Mouse (Mus musculus) liver, embryonic 12.5 days (tissue): ENCODE measurements around the gene Gm28576. TPM values are rescaled to one million over a fixed set of nuclear protein-coding genes. Genes with fewer than 3 reads are reported as not detected.
"Not testable (repeated sequence)": the region's sequence is repeated elsewhere in the genome, so short reads cannot be mapped to it uniquely, and the experiment has no call there.

ENCODE experiments used
- ATAC-seq: fragments of 200-750 bp; cut with Nextera tagmentation; 2 replicates; pipeline ENCODE4 v1.8.0; 2017; ENCODE audit warnings: moderate number of reproducible peaks, mild to moderate bottlenecking, moderate library complexity
- H3K27ac ChIP-seq: fragments of 300-500 bp; sonication (generic); 2 replicates; pipeline ENCODE4 v1.5.1; 2016; ENCODE audit warnings: mild to moderate bottlenecking
- H3K27me3 ChIP-seq: fragments of 300-500 bp; sonication (generic); replicated peaks from 2 replicates; pipeline ENCODE4 v1.6.1; 2016; ENCODE audit warnings: mild to moderate bottlenecking, moderate library complexity
- H3K36me3 ChIP-seq: fragments of 300-500 bp; sonication (generic); 2 replicates; pipeline ENCODE4 v1.6.1; 2016; ENCODE audit warnings: mild to moderate bottlenecking, moderate library complexity
- H3K4me1 ChIP-seq: fragments of 300-500 bp; sonication (generic); 2 replicates; pipeline ENCODE4 v1.6.1; 2016
- H3K4me2 ChIP-seq: fragments of 300-500 bp; sonication (generic); 2 replicates; pipeline ENCODE4 v1.6.1; 2016; ENCODE audit warnings: mild to moderate bottlenecking, moderate library complexity
- H3K4me3 ChIP-seq: fragments of 300-500 bp; sonication (generic); 2 replicates; pipeline ENCODE4 v1.5.1; 2016; ENCODE audit warnings: mild to moderate bottlenecking, moderate library complexity
- H3K9ac ChIP-seq: fragments of 300-500 bp; sonication (generic); 2 replicates; pipeline ENCODE4 v1.6.1; 2016; ENCODE audit warnings: mild to moderate bottlenecking, moderate library complexity
- H3K9me3 ChIP-seq: fragments of 300-500 bp; sonication (generic); replicated peaks from 2 replicates; pipeline ENCODE4 v1.6.1; 2016; ENCODE audit warnings: mild to moderate bottlenecking, moderate library complexity
- WGBS: fragments of 180-500 bp; shearing (Covaris S2); methylation state at CpG from one replicate; pipeline ENCODE4 v1.1.7; 2016; ENCODE audit not compliant: insufficient replicate concordance; 5-methylcytosine and 5-hydroxymethylcytosine counted together
- polyA plus RNA-seq: library from polyadenylated mRNA; unstranded; fragments of >200 nt; fragmentation: Nextera tagmentation; extraction: Ambion mirVana; gene quantifications from 2 replicates; pipeline ENCODE4 v1.2.1, GENCODE M21; 2016

Gm28576 gene
- polyA plus RNA-seq: not detected in 2 replicates

DNA sequence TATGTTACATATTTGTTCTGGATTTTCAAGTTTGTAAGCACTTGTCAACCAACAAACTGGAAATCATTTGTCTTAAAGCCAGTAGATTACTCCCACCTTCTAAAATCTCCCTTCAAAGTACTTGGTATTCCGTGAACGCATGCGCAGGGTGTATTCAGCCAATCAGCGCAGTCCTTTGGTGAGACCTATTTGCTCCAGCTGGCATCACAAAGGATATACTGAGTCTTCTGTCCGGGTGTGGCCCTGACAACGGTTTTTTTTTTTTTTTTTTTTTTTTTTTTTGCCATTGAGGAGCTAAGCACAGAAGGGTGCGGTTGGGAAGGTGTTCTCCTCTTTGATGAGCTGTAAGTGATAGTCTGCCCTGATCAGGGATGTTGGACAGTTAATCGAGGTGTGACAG lies at the start of gene Gm28576:
Gene Gm28576, plus strand, starts transcription at position 301 of the 400 bp plus-strand sequence.
- H3K9me3 ChIP-seq, H3K27me3 ChIP-seq, ATAC-seq, H3K4me2 ChIP-seq, H3K9ac ChIP-seq, H3K4me3 ChIP-seq, H3K36me3 ChIP-seq, H3K4me1 ChIP-seq, H3K27ac ChIP-seq: not testable (repeated sequence)
- no CpG with 5 or more reads among the region's 8 CpGs for WGBS

Other genes starting within 250 kb of the Gm28576 start
- gene Gm20826, start 84.5 kb upstream of the Gm28576 start, polyA plus RNA-seq: not detected in 2 replicates